Comparison of ENCODE assay signal across 7 mouse cellular contexts in genomic region chr8:123333091-123333587, GRCm38 (mm10). TPM values are rescaled to one million over a fixed set of nuclear protein-coding genes. Genes with fewer than 3 reads are reported as not detected.
A peak's percentile ranks its signal among the peaks of the same experiment; 100 is the strongest.
DNase-seq lines count a peak whose midpoint lies in the region; ATAC-seq and TF ChIP-seq lines count a peak whose summit lies in the region.

No protein-coding gene starts in this region.

- H3K4me3 ChIP-seq in lung, embryonic 14.5 days (ENCODE audit: low read depth, low read length), result peak overlapping the region; percentile 55
- peak overlapping the region; percentile 56 for H3K4me3 ChIP-seq in embryonic facial prominence, embryonic 14.5 days (ENCODE audit: low read depth, low read length)
- peak overlapping the region; percentile 76 for H3K4me3 ChIP-seq in hindbrain, postnatal 0 days (ENCODE audit: low read length)
- H3K4me3 ChIP-seq in neural tube, embryonic 12.5 days, result peak overlapping the region; percentile 76

- H3K27me3 ChIP-seq in lung, embryonic 14.5 days (ENCODE audit: insufficient read depth, low read length), result peaks cover 10% of the 10 kb centered on the region; the same call in 1 of the 2 replicates
- peaks cover 14% of the 10 kb centered on the region; the same call in 1 of the 2 replicates for H3K27me3 ChIP-seq in embryonic facial prominence, embryonic 14.5 days (replicated peaks; ENCODE audit: control insufficient read depth, insufficient read depth, low read length)
- no peaks in the 10 kb centered on the region for H3K27me3 ChIP-seq in hindbrain, postnatal 0 days (ENCODE audit: insufficient read depth, low read length)
- H3K27me3 ChIP-seq in neural tube, embryonic 12.5 days (replicated peaks), result no peaks in the 10 kb centered on the region

- peak overlapping the region; percentile 43 for H3K9ac ChIP-seq in lung, embryonic 14.5 days
- peak overlapping the region; percentile 48 for H3K9ac ChIP-seq in embryonic facial prominence, embryonic 14.5 days (ENCODE audit: low read depth, low read length)
- H3K9ac ChIP-seq in hindbrain, postnatal 0 days (replicated peaks; ENCODE audit: low read length), result peak overlapping the region; percentile 85
- H3K9ac ChIP-seq in neural tube, embryonic 12.5 days, result peak overlapping the region; percentile 86

- peak; percentile 40; the same call in 1 of the 2 replicates for ATAC-seq in lung, embryonic 14.5 days (ENCODE audit: insufficient read depth)
- no peak for ATAC-seq in embryonic facial prominence, embryonic 14.5 days (ENCODE audit: low read depth)
- ATAC-seq in hindbrain, postnatal 0 days, result peak; percentile 41
- peak; percentile 52 for ATAC-seq in neural tube, embryonic 12.5 days (ENCODE audit: low FRiP score, low read depth)
- no peak for ATAC-seq in monocyte, adult 5-6 weeks (replicated peaks; ENCODE audit: insufficient number of reproducible peaks, low FRiP score, low TSS enrichment, poor library complexity, severe bottlenecking)

- no peak overlapping the region for H3K27ac ChIP-seq in lung, embryonic 14.5 days (ENCODE audit: low read depth)
- no peak overlapping the region for H3K27ac ChIP-seq in embryonic facial prominence, embryonic 14.5 days (replicated peaks; ENCODE audit: low read depth, low read length)
- H3K27ac ChIP-seq in hindbrain, postnatal 0 days, result peak overlapping the region; percentile 95
- peak overlapping the region; percentile 74 for H3K27ac ChIP-seq in neural tube, embryonic 12.5 days

- DNase-seq in lung, embryonic 14.5 days, result no peak
- DNase-seq in lung, postnatal 4 days, result no peak
- DNase-seq in embryonic facial prominence, embryonic 14.5 days (ENCODE audit: low spot score), result no peak
- peak; percentile 56 for DNase-seq in hindbrain, postnatal 0 days (ENCODE audit: low spot score)
- DNase-seq in gastrocnemius, adult 18-20 months (ENCODE audit: low spot score), result no peak

- no peak for TF ChIP-seq CTCF in lung, embryonic 14.5 days (IDR thresholded peaks at IDR 0.05; ENCODE audit: low read depth)
- TF ChIP-seq CTCF in hindbrain, postnatal 0 days (IDR thresholded peaks at IDR 0.05; ENCODE audit: low read depth), result no peak

- H3K4me1 ChIP-seq in lung, embryonic 14.5 days (ENCODE audit: insufficient read depth), result 0 out of 2 replicates have a peak, but pooled peaks cover 3% of the 10 kb centered on the region
- H3K4me1 ChIP-seq in embryonic facial prominence, embryonic 14.5 days (ENCODE audit: control insufficient read depth, insufficient read depth, low read length), result peaks cover 5% of the 10 kb centered on the region; the same call in 1 of the 2 replicates
- H3K4me1 ChIP-seq in hindbrain, postnatal 0 days (ENCODE audit: insufficient read depth, low read length), result peaks cover 12% of the 10 kb centered on the region
- peaks cover 17% of the 10 kb centered on the region for H3K4me1 ChIP-seq in neural tube, embryonic 12.5 days

- no peaks in the 10 kb centered on the region for H3K9me3 ChIP-seq in lung, embryonic 14.5 days (ENCODE audit: low read depth, low read length)
- no peaks in the 10 kb centered on the region for H3K9me3 ChIP-seq in embryonic facial prominence, embryonic 14.5 days (ENCODE audit: control insufficient read depth, low read length)
- H3K9me3 ChIP-seq in hindbrain, postnatal 0 days (ENCODE audit: low read length), result no peaks in the 10 kb centered on the region
- H3K9me3 ChIP-seq in neural tube, embryonic 12.5 days, result no peaks in the 10 kb centered on the region

- no peaks in the 10 kb centered on the region for H3K36me3 ChIP-seq in lung, embryonic 14.5 days (ENCODE audit: insufficient read depth)
- H3K36me3 ChIP-seq in embryonic facial prominence, embryonic 14.5 days (ENCODE audit: control insufficient read depth, insufficient read depth, low read length), result no peaks in the 10 kb centered on the region
- no peaks in the 10 kb centered on the region for H3K36me3 ChIP-seq in hindbrain, postnatal 0 days (ENCODE audit: insufficient read depth, low read length)
- no peaks in the 10 kb centered on the region for H3K36me3 ChIP-seq in neural tube, embryonic 12.5 days

- peak overlapping the region; percentile 89 for H3K4me2 ChIP-seq in lung, embryonic 14.5 days
- peak overlapping the region; percentile 90 for H3K4me2 ChIP-seq in embryonic facial prominence, embryonic 14.5 days (ENCODE audit: low read depth, low read length)
- H3K4me2 ChIP-seq in hindbrain, postnatal 0 days (ENCODE audit: low read depth, low read length), result peak overlapping the region; percentile 67
- peak overlapping the region; percentile 80 for H3K4me2 ChIP-seq in neural tube, embryonic 12.5 days (replicated peaks)

- 3% methylated on average over 21 of the region's 21 CpGs for WGBS in lung, embryonic 14.5 days
- WGBS in embryonic facial prominence, embryonic 14.5 days, result 5% methylated on average over 12 of the region's 21 CpGs
- 2% methylated on average over 19 of the region's 21 CpGs for WGBS in hindbrain, postnatal 0 days
- 2% methylated on average over 21 of the region's 21 CpGs for WGBS in neural tube, embryonic 12.5 days

RNA-seq across cellular contexts. Expression of gene Spire2, which starts 0.6 kb away (rescaled TPM):
- 1.7 TPM in 2 replicates for polyA plus RNA-seq in lung, embryonic 14.5 days (2014; fragmentation: Nextera tagmentation; extraction: Ambion mirVana)
- 2.7 and 2.8 TPM in 2 replicates for polyA plus RNA-seq in embryonic facial prominence, embryonic 14.5 days (2014; fragmentation: Nextera tagmentation; extraction: Ambion mirVana)
- 34.0 and 34.5 TPM in 2 replicates for total RNA-seq in hindbrain, postnatal 0 days (2014; rRNA removed)
- polyA plus RNA-seq in hindbrain, postnatal 0 days (2015; fragmentation: Nextera tagmentation; extraction: Ambion mirVana), result 24.7 and 25.4 TPM in 2 replicates
- polyA plus RNA-seq in neural tube, embryonic 12.5 days (2016; fragmentation: Nextera tagmentation; extraction: Ambion mirVana), result 35.6 and 38.3 TPM in 2 replicates
- under 1 TPM in 1 of 2 experiments, not detected in 1; 0.09 TPM for total RNA-seq in gastrocnemius, adult 18-20 months (2021)
- 0.32 TPM in 1 of 3 replicates, not detected in the others for total RNA-seq in monocyte, adult 5-6 weeks (2017)

RNA-seq across cellular contexts. Expression of gene Fanca, which starts 14.8 kb away (rescaled TPM):
- 40.0 and 41.6 TPM in 2 replicates for polyA plus RNA-seq in lung, embryonic 14.5 days (2014; fragmentation: Nextera tagmentation; extraction: Ambion mirVana)
- polyA plus RNA-seq in embryonic facial prominence, embryonic 14.5 days (2014; fragmentation: Nextera tagmentation; extraction: Ambion mirVana), result 20.9 and 24.8 TPM in 2 replicates
- total RNA-seq in hindbrain, postnatal 0 days (2014; rRNA removed), result 9.5 and 13.5 TPM in 2 replicates
- polyA plus RNA-seq in hindbrain, postnatal 0 days (2015; fragmentation: Nextera tagmentation; extraction: Ambion mirVana), result 5.8 TPM in 2 replicates
- 22.5 and 24.6 TPM in 2 replicates for polyA plus RNA-seq in neural tube, embryonic 12.5 days (2016; fragmentation: Nextera tagmentation; extraction: Ambion mirVana)
- not detected for total RNA-seq in gastrocnemius, adult 18-20 months (2021)
- total RNA-seq in monocyte, adult 5-6 weeks (2017), result 11.2 to 31.4 TPM (median 24.6 TPM) in 3 replicates

RNA-seq across cellular contexts. Expression of gene Tcf25, which starts 40.4 kb away (rescaled TPM):
- polyA plus RNA-seq in lung, embryonic 14.5 days (2014; fragmentation: Nextera tagmentation; extraction: Ambion mirVana), result 144 and 146 TPM in 2 replicates
- polyA plus RNA-seq in embryonic facial prominence, embryonic 14.5 days (2014; fragmentation: Nextera tagmentation; extraction: Ambion mirVana), result 159 and 163 TPM in 2 replicates
- total RNA-seq in hindbrain, postnatal 0 days (2014; rRNA removed), result 540 and 551 TPM in 2 replicates
- 407 and 411 TPM in 2 replicates for polyA plus RNA-seq in hindbrain, postnatal 0 days (2015; fragmentation: Nextera tagmentation; extraction: Ambion mirVana)
- 225 and 278 TPM in 2 replicates for polyA plus RNA-seq in neural tube, embryonic 12.5 days (2016; fragmentation: Nextera tagmentation; extraction: Ambion mirVana)
- 100 to 1,000 TPM; 128 to 130 TPM for total RNA-seq in gastrocnemius, adult 18-20 months (2021)
- 415 to 577 TPM (median 562 TPM) in 3 replicates for total RNA-seq in monocyte, adult 5-6 weeks (2017)

Comparison
In these comparisons a context has a peak if more than half of its experiments do, and no peak if none do; other contexts are left out.
1. ATAC-seq: peak in lung, embryonic 14.5 days (single experiment), hindbrain, postnatal 0 days (single experiment) and neural tube, embryonic 12.5 days (single experiment); none in embryonic facial prominence, embryonic 14.5 days (single experiment) and monocyte, adult 5-6 weeks (single experiment).
2. H3K27ac ChIP-seq: peak in hindbrain, postnatal 0 days (single experiment) and neural tube, embryonic 12.5 days (single experiment); none in lung, embryonic 14.5 days (single experiment) and embryonic facial prominence, embryonic 14.5 days (single experiment).
3. Peak in every context shown above with its lines, with median percentiles within 50 percentile points of each other: H3K4me2 ChIP-seq, H3K4me3 ChIP-seq and H3K9ac ChIP-seq.